Mouse (Mus musculus) testis, adult 2 months (tissue): ENCODE results near the gene Mpnd. TPM values are rescaled to one million over a fixed set of nuclear protein-coding genes. Genes with fewer than 3 reads are reported as not detected.

Experiments used
- H3K27ac ChIP-seq: fragments of 200-500 bp; 2 replicates; pipeline ENCODE4 v1.5.1; 2012; ENCODE audit warnings: low read depth, low read length; ENCODE audit not compliant: control insufficient read depth, insufficient read depth
- H3K27me3 ChIP-seq: fragments of 200-500 bp; 2 replicates; pipeline ENCODE4 v1.6.1; 2012; ENCODE audit warnings: mild to moderate bottlenecking, low read length, moderate library complexity; ENCODE audit not compliant: control insufficient read depth, insufficient read depth
- H3K36me3 ChIP-seq: fragments of 200-500 bp; 2 replicates; pipeline ENCODE4 v1.6.1; 2012; ENCODE audit warnings: mild to moderate bottlenecking, low read length; ENCODE audit not compliant: control insufficient read depth, insufficient read depth
- H3K4me1 ChIP-seq: fragments of 200-500 bp; 2 replicates; pipeline ENCODE4 v1.6.1; 2012; ENCODE audit warnings: low read length; ENCODE audit not compliant: control insufficient read depth, insufficient read depth
- H3K4me3 ChIP-seq: fragments of 200-500 bp; 2 replicates; pipeline ENCODE4 v1.5.1; 2012; ENCODE audit warnings: low read depth, mild to moderate bottlenecking, low read length, moderate library complexity, mixed read lengths; ENCODE audit not compliant: control insufficient read depth
- CTCF ChIP-seq: fragments of 200-500 bp; IDR thresholded peaks from 2 replicates; pipeline ENCODE4 v1.5.1; 2012; ENCODE audit warnings: low read depth, mild to moderate bottlenecking, inconsistent platforms, low read length, moderate library complexity; ENCODE audit not compliant: control insufficient read depth, insufficient read depth, insufficient replicate concordance
- POLR2A ChIP-seq: fragments of 200-500 bp; IDR thresholded peaks from 2 replicates; pipeline ENCODE4 v1.6.1; 2012; ENCODE audit warnings: low read depth, mild to moderate bottlenecking, inconsistent platforms, low read length, moderate library complexity; ENCODE audit not compliant: control insufficient read depth
- polyA plus RNA-seq: library from polyadenylated mRNA; depleted of rRNA; stranded (reverse); fragments of >200 nt; gene quantifications from 2 replicates; pipeline ENCODE4 v1.2.3, GENCODE M21; 2012

The Mpnd gene
- polyA plus RNA-seq, 1 experiment = 12.7 TPM

DNA sequence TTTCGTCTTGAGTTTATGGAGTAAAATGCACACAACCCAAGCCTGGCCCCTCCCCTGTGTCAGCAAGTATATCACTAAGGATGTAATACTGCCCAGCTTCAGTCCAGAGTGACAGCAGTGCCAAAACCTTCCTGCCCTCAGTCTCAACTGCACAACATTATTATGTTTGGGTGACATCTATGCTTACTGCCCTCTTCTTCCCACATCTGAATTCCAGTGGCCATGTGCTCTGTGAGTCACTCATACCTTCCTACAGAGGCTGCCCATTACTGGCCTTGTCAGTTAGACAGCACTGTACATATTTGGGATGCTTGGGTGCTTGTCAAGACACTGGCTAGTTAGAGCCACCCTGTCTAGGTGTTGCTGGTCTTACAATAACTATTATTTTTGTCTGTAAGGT lies 20.8 kb downstream of the Mpnd start:
- H3K27ac ChIP-seq = no peak overlapping the region
- H3K4me1 ChIP-seq = peaks cover 11% of the 10 kb centered on the region
- H3K4me3 ChIP-seq = no peak overlapping the region
- TF ChIP-seq POLR2A (no peak), CTCF (no peak)
- H3K36me3 ChIP-seq = no peaks in the 10 kb centered on the region; the same call in none of the 2 replicates
- no peaks in the 10 kb centered on the region for H3K27me3 ChIP-seq

DNA sequence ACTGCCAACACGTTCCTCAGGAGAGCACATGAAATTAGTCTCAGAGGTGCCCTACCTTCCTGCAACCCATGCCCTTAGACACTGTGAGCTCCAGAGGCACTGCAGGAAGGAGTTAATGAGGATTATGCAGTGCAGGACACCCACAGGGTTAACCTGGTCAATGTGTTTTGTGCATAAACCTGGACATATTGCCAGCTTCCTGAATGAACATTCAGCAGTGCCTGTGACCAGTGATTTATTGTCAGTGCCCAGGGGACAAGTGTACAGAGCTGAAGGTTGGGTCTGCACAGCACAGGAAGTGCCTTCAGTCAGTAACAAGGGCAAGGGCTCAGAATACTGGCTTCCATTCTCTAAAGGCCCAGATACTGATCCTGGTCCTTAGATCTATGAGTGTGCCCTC lies 21.4 kb downstream of the Mpnd start:
- H3K27me3 ChIP-seq = no peaks in the 10 kb centered on the region
- no peaks in the 10 kb centered on the region; the same call in none of the 2 replicates for H3K36me3 ChIP-seq
- no peak overlapping the region for H3K4me3 ChIP-seq
- no peak for TF ChIP-seq POLR2A
- no peak for TF ChIP-seq CTCF
- H3K4me1 ChIP-seq = peaks cover 13% of the 10 kb centered on the region
- no peak overlapping the region for H3K27ac ChIP-seq

DNA sequence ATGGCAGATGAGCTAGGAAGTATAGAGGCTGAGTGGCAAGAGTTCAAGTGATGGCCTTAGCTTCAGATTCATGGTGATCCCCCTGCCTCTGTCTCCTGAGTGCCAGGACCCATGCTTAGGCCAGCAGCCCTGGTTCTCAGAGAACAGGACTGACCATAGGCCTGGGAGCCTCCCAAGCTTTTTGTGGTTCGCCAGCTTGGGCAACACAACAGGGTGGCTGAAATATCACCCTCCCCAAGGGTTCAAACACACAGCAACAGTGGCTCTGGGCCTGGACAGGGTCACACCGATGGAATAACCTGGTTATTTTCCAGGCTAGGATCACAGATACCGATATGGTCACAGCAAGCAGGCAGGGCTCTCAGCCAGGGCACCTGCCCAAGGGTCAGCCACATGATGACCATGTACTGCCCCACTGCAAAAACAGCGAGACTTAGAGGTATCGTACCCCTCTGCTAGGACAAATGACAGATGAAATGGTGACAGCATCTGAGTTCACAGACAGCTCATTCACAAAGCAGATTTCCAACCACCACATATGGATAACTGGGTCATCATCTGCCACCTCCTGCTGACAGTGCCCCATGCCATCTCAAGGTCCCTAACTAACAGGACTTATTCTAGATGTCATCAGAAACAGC lies 22.4 kb downstream of the Mpnd start:
- peaks cover 14% of the 10 kb centered on the region for H3K4me1 ChIP-seq
- H3K27ac ChIP-seq = no peak overlapping the region
- TF ChIP-seq CTCF = no peak
- TF ChIP-seq POLR2A = no peak
- H3K36me3 ChIP-seq = no peaks in the 10 kb centered on the region; the same call in none of the 2 replicates
- no peaks in the 10 kb centered on the region for H3K27me3 ChIP-seq
- no peak overlapping the region for H3K4me3 ChIP-seq

DNA sequence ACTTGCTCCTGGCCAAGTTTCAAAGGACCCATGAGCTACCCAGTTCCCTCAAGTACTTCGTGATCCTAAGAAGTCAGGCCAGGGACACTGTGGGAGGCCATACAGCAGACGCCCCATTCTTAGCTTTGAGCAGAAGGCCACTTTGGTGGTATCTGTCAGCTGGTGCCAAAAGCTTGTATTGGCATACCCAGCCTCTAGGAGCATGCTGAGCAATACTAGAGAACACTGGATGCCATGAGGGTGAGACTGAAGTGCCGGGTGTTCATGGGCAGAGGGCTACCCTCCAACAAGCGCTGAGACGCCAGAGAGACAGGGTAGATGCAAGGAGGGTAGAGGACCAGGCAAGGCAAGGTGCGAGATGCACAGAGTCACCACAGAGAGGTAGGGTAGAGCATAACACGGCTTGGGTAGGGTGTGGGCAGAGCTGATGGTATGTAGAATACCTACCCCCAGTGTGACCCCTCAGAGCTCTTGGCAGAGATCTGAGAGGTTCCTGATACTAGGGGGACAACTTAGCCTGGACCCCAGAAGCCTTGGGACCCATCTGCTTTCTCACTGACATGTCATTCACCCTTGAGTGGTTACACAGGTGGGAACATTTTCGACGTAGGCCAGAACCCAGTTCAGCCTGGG lies 24.8 kb downstream of the Mpnd start:
- no peak for TF ChIP-seq POLR2A
- no peak for TF ChIP-seq CTCF
- Histone ChIP-seq H3K27me3 (no peaks in the 10 kb centered on the region), H3K27ac (peak overlapping the region; percentile 58), H3K4me3 (no peak overlapping the region), H3K4me1 (peaks cover 20% of the 10 kb centered on the region), H3K36me3 (peaks cover 3% of the 10 kb centered on the region)

DNA sequence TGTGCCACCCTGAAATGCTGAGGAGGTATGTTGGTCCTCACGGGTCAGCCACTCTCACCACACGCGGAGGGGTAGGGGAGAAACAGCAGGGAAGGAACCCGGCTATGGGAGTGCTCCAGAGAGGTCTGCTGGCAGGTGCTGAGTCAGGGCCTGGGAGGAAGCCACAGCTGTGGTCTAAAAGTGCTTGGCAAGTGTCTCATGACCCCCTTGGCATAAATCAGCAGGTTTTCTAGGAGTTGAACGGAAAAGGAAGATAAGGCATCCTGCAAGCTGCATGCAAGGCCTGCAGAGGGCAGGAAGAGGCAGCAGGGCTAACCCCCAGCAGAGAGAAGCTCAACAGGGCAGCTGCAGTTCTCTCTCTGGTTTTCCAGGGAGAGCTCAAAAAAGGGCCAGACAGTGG lies 25.4 kb downstream of the Mpnd start:
- Histone ChIP-seq H3K36me3 (peaks cover 3% of the 10 kb centered on the region), H3K4me1 (peaks cover 20% of the 10 kb centered on the region), H3K27ac (peak overlapping the region; percentile 58; the same call in 1 of the 2 replicates), H3K27me3 (no peaks in the 10 kb centered on the region), H3K4me3 (no peak overlapping the region)
- TF ChIP-seq CTCF = no peak
- TF ChIP-seq POLR2A = no peak

DNA sequence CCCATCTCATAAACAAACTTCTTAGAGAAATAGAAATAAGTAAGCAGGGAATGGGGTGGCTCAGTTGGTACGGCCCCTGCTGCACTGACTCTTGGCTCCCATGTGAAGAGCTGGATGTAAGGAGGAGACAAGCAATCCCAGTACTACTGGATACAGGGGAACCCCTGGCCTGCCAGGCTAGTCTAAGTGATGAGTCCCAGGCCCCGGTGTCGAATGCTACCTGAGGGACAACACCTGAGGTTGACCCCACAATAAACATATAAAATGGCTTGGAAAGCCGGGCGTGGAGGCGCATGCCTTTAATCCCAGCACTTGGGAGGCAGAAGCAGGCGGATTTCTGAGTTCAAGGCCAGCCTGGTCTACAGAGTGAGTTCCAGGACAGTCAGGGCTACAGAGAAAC lies 25.9 kb downstream of the Mpnd start:
- no peaks in the 10 kb centered on the region for H3K27me3 ChIP-seq
- TF ChIP-seq CTCF (no peak), POLR2A (no peak)
- peaks cover 20% of the 10 kb centered on the region for H3K4me1 ChIP-seq
- peaks cover 3% of the 10 kb centered on the region for H3K36me3 ChIP-seq
- H3K27ac ChIP-seq = no peak overlapping the region
- no peak overlapping the region for H3K4me3 ChIP-seq

DNA sequence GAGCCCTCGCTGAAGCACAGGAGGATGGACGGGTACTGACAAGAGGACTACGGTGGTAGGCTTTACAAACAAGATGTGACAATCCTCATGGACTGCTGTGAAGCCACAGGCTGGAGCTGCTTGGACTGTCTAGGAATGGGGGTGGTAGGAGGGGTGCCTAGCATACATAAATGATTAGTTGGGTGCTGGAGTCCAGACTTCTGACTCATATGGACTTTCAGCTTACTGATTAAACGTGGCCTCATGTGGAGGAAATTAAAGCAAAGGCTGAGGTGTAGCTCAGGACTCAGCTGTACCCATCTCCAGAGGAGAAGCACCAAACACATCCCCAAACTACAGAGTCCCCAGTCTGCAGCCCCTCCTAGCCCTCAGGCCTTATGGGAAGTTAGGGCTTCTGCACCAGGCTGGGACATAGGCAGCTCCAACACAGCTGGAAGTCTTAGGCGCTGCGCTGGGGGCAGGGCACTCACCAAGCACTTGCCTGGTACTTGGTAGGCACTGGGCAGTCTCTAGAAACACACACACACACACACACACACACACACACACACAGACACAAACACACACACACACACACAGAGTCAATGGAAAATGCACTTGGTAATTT lies 26.7 kb downstream of the Mpnd start:
- Histone ChIP-seq H3K4me1 (peaks cover 22% of the 10 kb centered on the region), H3K27ac (no peak overlapping the region), H3K36me3 (peaks cover 3% of the 10 kb centered on the region), H3K4me3 (no peak overlapping the region), H3K27me3 (no peaks in the 10 kb centered on the region)
- TF ChIP-seq CTCF (no peak), POLR2A (no peak)
